Mouse (Mus musculus) forebrain, embryonic 13.5 days (tissue): ENCODE results near the gene Kif21a. TPM values are rescaled to one million over a fixed set of nuclear protein-coding genes. Genes with fewer than 3 reads are reported as not detected.
A peak's percentile ranks its signal among the peaks of the same experiment; 100 is the strongest.

Source experiments
- ATAC-seq: fragments of 200-750 bp; cut with Nextera tagmentation; 2 replicates; pipeline ENCODE4 v1.8.0; 2017
- H3K27ac ChIP-seq: fragments of 300-500 bp; sonication (generic); 2 replicates; pipeline ENCODE4 v1.5.1; 2015; ENCODE audit warnings: inconsistent platforms, mild to moderate bottlenecking, moderate library complexity
- H3K27me3 ChIP-seq: fragments of 300-500 bp; sonication (generic); 2 replicates; pipeline ENCODE4 v1.6.1; 2015; ENCODE audit warnings: mild to moderate bottlenecking, inconsistent platforms
- H3K36me3 ChIP-seq: fragments of 300-500 bp; sonication (generic); 2 replicates; pipeline ENCODE4 v1.6.1; 2015; ENCODE audit warnings: mild to moderate bottlenecking, inconsistent platforms; ENCODE audit not compliant: poor library complexity, severe bottlenecking
- H3K4me1 ChIP-seq: fragments of 300-500 bp; sonication (generic); 2 replicates; pipeline ENCODE4 v1.6.1; 2015; ENCODE audit warnings: inconsistent platforms
- H3K4me2 ChIP-seq: fragments of 300-500 bp; sonication (generic); 2 replicates; pipeline ENCODE4 v1.6.1; 2015; ENCODE audit warnings: inconsistent platforms, mild to moderate bottlenecking, moderate library complexity
- H3K4me3 ChIP-seq: fragments of 300-500 bp; sonication (generic); 2 replicates; pipeline ENCODE4 v1.5.1; 2015; ENCODE audit warnings: mild to moderate bottlenecking, inconsistent platforms
- H3K9ac ChIP-seq: fragments of 300-500 bp; sonication (generic); 2 replicates; pipeline ENCODE4 v1.6.1; 2015; ENCODE audit warnings: mild to moderate bottlenecking, inconsistent platforms
- H3K9me3 ChIP-seq: fragments of 300-500 bp; sonication (generic); replicated peaks from 2 replicates; pipeline ENCODE4 v1.6.1; 2016; ENCODE audit warnings: inconsistent platforms
- WGBS: fragments of 180-500 bp; shearing (Covaris S2); methylation state at CpG from one replicate; pipeline ENCODE4 v1.1.7; 2015; 5-methylcytosine and 5-hydroxymethylcytosine counted together
- polyA plus RNA-seq: library from polyadenylated mRNA; unstranded; fragments of >200 nt; fragmentation: Nextera tagmentation; extraction: Ambion mirVana; gene quantifications from 2 replicates; pipeline ENCODE4 v1.2.1, GENCODE M21; 2015

Gene Kif21a
- polyA plus RNA-seq, 1 experiment from 2014 or later: 56.4 TPM

DNA sequence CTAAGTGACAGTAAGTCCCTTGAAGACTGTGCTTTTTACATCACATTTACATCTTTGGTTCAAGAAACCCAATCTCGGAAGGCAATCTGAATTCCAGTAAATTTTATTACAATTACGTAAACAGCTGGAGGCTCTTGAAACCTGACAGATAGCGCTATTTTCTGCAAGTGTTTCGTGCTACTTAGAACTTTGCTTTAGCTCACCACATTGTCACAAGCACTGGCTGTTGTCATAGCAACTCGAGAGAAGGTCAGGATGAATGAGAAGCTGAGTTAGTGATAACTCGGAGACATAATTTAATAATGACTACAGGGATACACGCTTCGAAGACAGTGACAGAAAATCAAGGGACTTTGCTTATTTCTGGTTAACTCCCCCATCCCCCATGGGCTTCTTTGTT, 162.3 kb downstream of the Kif21a start:
- no peak overlapping the region for H3K4me2 ChIP-seq

More for the DNA sequence above, 162.3 kb downstream of the Kif21a start:
- 0 out of 2 replicates have a peak, but pooled peaks have one; percentile 27 for ATAC-seq
- H3K9ac ChIP-seq: no peak overlapping the region
- no peak overlapping the region for H3K4me3 ChIP-seq
- WGBS: 70% methylated on average over 8 of the region's 8 CpGs
- H3K4me1 ChIP-seq: no peaks in the 10 kb centered on the region
- no peaks in the 10 kb centered on the region for H3K9me3 ChIP-seq
- no peaks in the 10 kb centered on the region for H3K36me3 ChIP-seq
- no peak overlapping the region for H3K27ac ChIP-seq
- no peaks in the 10 kb centered on the region for H3K27me3 ChIP-seq

Other genes starting within 250 kb of the Kif21a start
- 28.2 and 30.8 TPM in 2 replicates for gene Abcd2, start 141.9 kb upstream of the Kif21a start, polyA plus RNA-seq
- not detected in 2 replicates for gene CN725425, start 149.5 kb upstream of the Kif21a start, polyA plus RNA-seq